Mouse (Mus musculus) lung, postnatal 0 days (tissue): ENCODE results near the gene Zcchc14.

Experiments
- CTCF ChIP-seq: IDR thresholded peaks from 2 replicates; pipeline ENCODE4 v1.5.1; 2016; ENCODE audit warnings: antibody characterized with exemption, mild to moderate bottlenecking
- EP300 ChIP-seq: IDR thresholded peaks from 2 replicates; pipeline ENCODE4 v1.6.1; 2016; ENCODE audit warnings: antibody characterized with exemption, mild to moderate bottlenecking, control low read depth

DNA sequence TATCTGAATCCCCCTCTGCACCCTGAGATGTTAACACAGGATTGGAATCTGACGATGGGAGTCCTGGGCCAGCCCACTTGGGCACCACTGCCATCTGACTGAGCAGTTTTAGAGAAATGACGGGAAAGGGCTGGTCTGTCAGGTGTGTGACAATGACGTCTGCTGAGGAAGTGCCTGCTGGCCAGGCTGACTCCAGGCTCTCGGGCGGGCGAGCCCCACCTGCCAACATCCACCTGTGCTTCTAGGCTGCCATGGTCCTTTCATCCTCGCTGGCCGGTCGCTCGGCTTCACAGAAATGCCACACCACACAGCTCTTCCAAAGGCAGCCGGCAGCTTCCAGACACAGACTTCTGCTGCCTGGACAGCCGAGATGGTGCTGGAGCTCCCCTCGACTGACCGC is 52.9 kb downstream of the Zcchc14 start:
- no peak for TF ChIP-seq EP300
- TF ChIP-seq CTCF, result no peak
